Mouse (Mus musculus) c-Kit-positive CD71-positive TER-119-negative erythroid progenitor cells, embryonic 14.5 days (primary cell): ENCODE measurements around the gene Wdr27.
A peak's percentile ranks its signal among the peaks of the same experiment; 100 is the strongest.
"Not testable (repeated sequence)": the region's sequence is repeated elsewhere in the genome, so short reads cannot be mapped to it uniquely, and the experiment has no call there.

ENCODE experiments used
- DNase-seq: peaks from one replicate; pipeline ENCODE4 v3.0.0-alpha.2; 2013; ENCODE audit warnings: low read depth

Gene Wdr27

GRCm38 (mm10) chr17:14930697-14931096 is 12.3 kb downstream of the Wdr27 start:
- no peak for DNase-seq

GRCm38 (mm10) chr17:14928631-14929030 is 14.3 kb downstream of the Wdr27 start:
- DNase-seq, result no peak

GRCm38 (mm10) chr17:14927644-14928218 is 15.2 kb downstream of the Wdr27 start:
- DNase-seq, result no peak

GRCm38 (mm10) chr17:14921582-14921981 is 21.4 kb downstream of the Wdr27 start:
- DNase-seq, result no peak

DNA sequence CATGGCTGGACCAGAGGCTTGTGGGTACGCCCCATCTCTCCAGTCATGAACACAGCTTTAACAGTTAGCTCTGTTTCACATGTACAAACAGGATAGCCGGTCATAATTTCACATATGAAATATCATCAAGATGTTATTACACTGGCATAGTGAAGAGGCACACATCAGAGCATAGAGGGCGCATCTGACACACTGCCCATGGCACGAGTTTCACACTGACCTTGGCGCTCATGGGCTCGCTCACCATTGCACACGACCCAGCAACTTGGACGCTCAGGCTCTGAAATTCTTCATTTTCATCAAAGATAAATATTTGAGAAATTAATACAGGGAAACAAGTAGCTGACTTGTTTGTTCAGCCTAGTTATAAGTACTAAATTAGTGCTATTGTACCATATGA is 25.1 kb downstream of the Wdr27 start:
- no peak for DNase-seq

GRCm38 (mm10) chr17:14914401-14914800 is 28.6 kb downstream of the Wdr27 start:
- DNase-seq, result no peak

- no peak for DNase-seq
Observed at GRCm38 (mm10) chr17:14912981-14913380, 30.0 kb downstream of the Wdr27 start.

- peak; percentile 9 for DNase-seq
Observed at GRCm38 (mm10) chr17:14912420-14912819, 30.5 kb downstream of the Wdr27 start.

DNA sequence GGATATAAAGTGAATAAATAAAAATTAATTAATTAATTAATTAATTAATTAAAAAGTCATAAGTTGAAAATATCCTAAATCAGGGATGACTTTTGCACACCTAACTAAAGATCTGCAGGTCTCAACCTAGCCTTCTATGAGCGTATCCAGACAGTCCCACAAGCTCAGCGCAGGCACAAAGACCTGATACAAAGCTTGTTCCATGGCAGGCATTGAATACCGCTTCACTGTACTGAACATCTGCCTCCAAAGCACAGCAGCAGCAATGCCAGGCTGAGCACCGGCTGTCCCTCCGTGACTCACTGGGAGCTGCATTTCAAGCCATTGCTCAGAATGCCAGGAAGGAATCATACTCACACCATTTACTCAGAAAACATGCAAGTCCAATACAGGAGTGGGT is 32.2 kb downstream of the Wdr27 start:
- no peak for DNase-seq

DNA sequence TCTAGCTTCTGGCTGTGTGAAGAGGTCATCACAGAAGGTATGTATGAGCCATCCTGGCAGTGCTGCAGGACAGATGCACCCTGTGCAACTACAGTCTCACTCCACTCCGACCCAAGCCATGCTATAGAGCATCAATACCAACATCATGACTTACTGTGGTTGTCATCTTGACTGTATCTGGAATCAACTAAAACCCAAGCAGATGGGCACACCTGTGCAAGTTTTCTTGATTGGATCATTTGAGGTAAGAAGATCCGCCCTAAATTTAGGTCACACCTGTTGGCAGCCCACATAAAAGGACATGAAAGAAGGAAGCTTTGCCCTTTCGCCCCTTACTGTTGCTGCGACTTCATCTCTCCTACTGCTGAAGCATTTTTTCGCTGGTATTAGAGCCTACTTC is 33.6 kb downstream of the Wdr27 start:
- DNase-seq, result no peak

GRCm38 (mm10) chr17:14907136-14907535 is 35.8 kb downstream of the Wdr27 start:
- DNase-seq, result no peak

GRCm38 (mm10) chr17:14906611-14907010 is 36.3 kb downstream of the Wdr27 start:
- no peak for DNase-seq

DNA sequence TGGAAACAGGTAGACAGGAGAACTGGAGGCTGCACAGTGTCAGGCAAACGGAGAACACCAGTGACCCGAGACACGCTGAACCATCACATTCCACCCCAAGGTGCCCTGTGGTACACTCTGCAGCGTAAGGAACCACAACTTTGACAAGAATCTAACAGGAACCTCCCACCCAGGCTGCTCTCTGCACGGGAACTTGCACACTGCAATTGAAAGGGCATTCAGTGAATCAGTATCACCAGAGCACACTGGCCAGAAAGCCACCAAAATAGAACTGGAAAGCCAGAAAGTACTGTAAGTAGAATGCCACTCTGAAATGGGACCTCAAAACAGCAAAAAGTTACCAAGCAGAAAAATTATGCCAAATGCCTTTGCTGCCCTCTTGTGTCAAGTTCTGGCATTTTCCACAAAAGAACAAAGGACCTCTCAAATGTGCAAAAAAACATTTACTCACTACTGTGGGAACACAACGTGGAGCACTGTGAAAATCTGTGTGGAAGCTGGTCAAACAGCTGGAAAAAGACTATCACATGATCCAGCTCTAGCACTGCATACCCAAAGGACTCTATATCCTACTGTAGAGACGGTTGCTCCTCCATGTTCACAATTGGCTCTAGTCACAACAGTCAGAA is 38.2 kb downstream of the Wdr27 start:
- peak; percentile 42 for DNase-seq

DNA sequence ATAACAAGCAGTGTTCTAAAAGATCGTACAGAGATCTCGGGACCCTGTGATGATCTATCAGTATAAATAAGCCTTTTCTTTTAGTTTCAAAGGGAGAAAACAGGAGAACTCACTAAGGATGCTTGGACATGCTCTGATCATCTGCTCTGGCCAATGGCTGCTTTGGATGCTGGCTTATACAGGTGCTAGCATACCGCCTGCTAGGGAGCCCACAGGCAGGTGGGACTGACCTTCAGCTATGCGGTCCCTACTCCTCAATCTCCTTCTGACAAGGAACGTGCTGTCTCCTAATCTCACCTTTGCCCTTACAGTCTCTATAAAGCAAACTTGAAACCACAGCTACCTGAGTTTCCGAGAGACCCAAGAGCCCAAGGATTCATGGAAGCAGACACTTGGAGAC is 38.8 kb downstream of the Wdr27 start:
- DNase-seq, result no peak

DNA sequence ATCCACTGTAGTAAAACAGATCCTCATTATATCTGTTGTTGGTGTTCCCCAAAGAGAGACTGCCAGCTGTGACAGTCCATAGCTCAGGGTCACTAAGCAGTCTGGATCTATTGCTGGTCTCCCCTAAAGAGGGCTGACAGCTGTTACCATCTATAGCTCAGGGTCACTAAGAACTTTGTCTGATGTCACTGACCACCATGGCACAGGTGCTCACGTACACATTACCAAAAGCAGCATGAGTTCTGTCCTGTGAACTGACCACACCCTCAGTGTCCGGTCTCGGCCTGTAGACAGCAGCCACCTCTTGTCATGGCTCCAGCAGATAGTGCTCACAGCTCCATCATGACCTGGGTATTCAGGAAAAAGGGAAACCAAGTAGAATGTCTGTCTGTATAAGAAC is 39.7 kb downstream of the Wdr27 start:
- no peak for DNase-seq

GRCm38 (mm10) chr17:14898972-14899371 is 44.0 kb downstream of the Wdr27 start:
- no peak for DNase-seq

DNA sequence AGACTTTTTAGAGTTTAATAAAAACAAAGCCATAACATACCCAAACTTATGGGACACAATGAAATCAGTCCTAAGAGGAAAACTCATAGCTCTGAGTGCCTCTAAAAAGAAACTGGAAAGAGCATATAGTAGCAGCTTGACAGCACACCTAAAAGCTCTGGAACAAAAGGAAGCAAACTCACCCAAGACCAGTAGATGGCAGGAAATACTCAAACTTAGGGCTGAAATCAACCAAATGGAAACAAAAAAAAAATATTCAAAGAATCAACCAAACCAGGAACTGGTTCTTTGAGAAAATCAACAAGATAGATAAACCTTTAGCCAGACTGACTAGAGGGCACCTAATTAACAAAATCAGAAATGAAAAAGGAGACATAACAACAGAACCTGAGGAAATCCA is 47.9 kb downstream of the Wdr27 start:
- DNase-seq, result not testable (repeated sequence)

DNA sequence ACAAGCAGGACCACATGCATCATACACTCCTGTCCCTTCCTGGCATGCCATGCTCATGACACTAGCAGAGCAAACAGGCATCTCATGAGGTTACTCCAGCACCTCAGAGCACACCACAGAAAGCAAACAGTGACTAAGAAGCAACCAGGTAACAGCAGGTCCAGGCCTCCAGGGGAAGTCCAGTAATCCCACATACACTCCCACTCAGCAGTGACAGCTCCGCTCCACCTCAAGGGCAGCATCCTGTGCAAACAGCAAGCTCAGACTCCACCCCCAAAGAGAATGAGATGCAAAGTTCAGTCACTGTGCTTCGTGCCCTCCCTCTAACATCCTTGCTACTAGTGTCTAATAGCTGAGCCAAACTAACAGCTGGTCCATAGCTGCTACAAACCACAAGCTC is 56.0 kb downstream of the Wdr27 start:
- no peak for DNase-seq

- DNase-seq, result no peak
Observed at GRCm38 (mm10) chr17:14874656-14875204, 68.2 kb downstream of the Wdr27 start.

DNA sequence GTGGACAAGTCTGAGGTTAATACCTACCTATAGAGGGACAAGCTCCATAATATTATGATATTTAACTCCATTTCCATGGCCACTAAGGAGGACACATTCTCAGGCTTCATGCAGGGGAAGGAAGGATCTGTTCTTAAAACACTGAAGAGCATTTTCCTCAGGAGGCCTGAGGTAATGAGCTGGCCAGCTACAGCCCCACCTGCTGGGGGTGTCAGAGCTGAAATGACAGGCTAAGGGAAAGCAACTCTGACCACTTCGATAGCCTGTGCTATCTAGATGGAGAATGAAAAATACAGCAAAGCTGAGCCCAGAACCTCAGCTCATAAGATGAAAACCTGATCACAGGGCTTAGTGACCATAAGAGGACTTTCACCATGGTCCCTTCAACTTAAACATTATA is 82.7 kb downstream of the Wdr27 start:
- no peak for DNase-seq

DNA sequence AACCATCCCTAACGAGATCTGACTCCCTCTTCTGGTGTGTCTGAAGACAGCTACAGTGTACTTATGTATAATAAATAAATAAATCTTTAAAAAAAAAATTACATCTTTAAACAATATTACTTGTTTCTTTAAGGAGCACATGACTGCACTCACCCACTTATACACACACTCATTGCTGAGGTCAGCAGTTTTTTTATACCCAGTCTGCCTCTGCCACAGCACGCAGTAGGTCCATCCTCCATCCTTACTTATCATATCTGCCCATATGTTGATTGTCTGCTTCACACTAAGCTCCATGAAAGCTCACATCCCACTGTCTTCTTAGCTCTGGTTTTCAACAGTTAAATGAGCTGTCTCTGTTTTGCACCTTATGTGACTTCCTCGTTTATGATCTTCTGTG is 95.2 kb downstream of the Wdr27 start:
- DNase-seq, result no peak

GRCm38 (mm10) chr17:14846880-14847279 is 96.1 kb downstream of the Wdr27 start:
- DNase-seq, result no peak

DNA sequence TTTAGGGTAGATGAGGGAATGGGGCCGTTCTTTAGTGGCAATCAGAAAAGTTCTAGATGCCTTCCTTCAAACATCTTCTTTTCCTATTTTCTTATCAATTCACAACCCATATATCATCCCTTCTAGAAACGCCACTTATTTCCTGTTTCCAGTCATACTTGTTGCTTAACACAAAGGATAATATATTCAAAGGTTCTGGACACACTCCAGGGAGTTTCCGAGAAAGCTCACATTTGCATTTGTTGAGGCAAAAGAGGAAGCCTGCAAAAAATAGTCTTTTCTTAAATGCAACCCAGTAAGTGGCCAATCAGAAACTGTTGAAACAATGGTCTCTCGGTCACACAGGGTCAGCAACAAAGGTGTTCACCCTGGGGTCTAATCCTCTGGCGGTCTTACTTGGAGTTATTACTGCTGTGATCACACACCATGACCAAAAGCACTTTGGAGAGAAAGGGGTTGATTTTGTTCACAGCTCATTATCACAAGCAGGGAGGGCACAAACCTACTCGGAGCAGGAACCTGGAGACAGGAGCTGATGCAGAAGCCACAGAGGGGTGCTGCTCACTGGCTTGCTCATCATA is 116.2 kb downstream of the Wdr27 start:
- no peak for DNase-seq

GRCm38 (mm10) chr17:14824938-14825337 is 118.0 kb downstream of the Wdr27 start:
- DNase-seq, result no peak
